Mouse (Mus musculus): ENCODE data around the gene Nbas. TPM values are rescaled to one million over a fixed set of nuclear protein-coding genes. Genes with fewer than 3 reads are reported as not detected.

Gene Nbas
- polyA plus RNA-seq, 1 experiment from 2014 or later: 8.0 TPM

DNA sequence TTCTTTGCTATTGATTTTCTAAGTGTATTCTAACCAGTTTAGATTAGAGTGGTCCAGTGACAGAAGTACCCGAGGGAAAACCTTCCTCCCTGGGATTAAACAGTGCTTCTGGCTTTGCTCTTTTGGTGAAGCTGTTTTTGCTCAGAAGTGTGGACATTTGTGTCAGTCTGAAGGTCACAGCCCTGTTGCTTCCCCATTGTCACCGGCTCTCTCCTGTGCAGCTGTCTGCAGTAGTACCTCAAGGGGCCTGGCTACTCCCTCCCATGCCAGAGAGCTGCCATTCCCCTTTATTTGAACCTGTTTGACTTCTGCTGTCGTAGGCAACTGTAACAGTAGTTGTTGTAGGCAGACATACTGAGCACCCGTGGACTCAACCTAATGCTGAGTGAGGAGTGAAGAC, 307.8 kb downstream of the Nbas start:
- no peak for ATAC-seq (replicated peaks; ENCODE audit: low FRiP score, low read depth)
- no peak for TF ChIP-seq CTCF (IDR thresholded peaks at IDR 0.05; ENCODE audit: low read depth)
- Histone ChIP-seq H3K9ac (ENCODE audit: low read depth, low read length) (no peak overlapping the region), H3K4me2 (ENCODE audit: low read length) (no peak overlapping the region), H3K4me1 (replicated peaks; ENCODE audit: insufficient read depth, low read length) (no peaks in the 10 kb centered on the region), H3K27ac (no peak overlapping the region), H3K27me3 (ENCODE audit: insufficient read depth, low read length) (no peaks in the 10 kb centered on the region), H3K4me3 (replicated peaks; ENCODE audit: low read depth, low read length) (no peak overlapping the region), H3K9me3 (replicated peaks; ENCODE audit: low read length) (no peaks in the 10 kb centered on the region), H3K36me3 (ENCODE audit: insufficient read depth, low read length) (no peaks in the 10 kb centered on the region)
- no peak for DNase-seq (ENCODE audit: low spot score)
- WGBS: 60% methylated on average over 4 of the region's 4 CpGs

DNA sequence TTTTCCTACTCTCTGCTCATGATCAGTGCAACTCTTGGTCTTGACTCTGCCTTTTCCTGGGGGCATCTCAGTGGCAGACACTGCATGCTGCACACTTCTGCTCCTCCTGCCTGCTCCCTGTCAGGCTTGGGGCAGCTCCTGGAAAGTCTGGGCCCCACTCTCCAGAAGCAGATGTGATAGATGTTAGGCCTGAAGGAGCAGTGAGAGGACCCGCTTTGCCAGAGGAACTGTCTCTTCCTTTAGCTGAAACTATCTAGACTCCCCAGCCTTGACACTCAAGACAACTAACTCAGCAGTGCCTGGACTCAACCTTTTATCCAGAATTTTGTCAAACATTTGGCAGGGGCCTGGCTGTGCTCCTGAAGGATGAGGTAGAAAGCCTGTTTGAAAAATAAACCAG, 311.9 kb downstream of the Nbas start:
- no peak overlapping the region for H3K4me3 ChIP-seq (replicated peaks; ENCODE audit: low read depth, low read length)
- 90% methylated on average over 1 of the region's 1 CpGs for WGBS
- no peaks in the 10 kb centered on the region for H3K9me3 ChIP-seq (replicated peaks; ENCODE audit: low read length)
- DNase-seq (ENCODE audit: low spot score) (no peak), ATAC-seq (replicated peaks; ENCODE audit: low FRiP score, low read depth) (no peak)
- TF ChIP-seq CTCF (IDR thresholded peaks at IDR 0.05; ENCODE audit: low read depth): no peak
- no peak overlapping the region for H3K27ac ChIP-seq
- 0 out of 2 replicates have a peak, but pooled peaks cover 4% of the 10 kb centered on the region for H3K36me3 ChIP-seq (ENCODE audit: insufficient read depth, low read length)
- H3K4me1 ChIP-seq (replicated peaks; ENCODE audit: insufficient read depth, low read length): no peaks in the 10 kb centered on the region
- no peak overlapping the region for H3K4me2 ChIP-seq (ENCODE audit: low read length)
- no peaks in the 10 kb centered on the region for H3K27me3 ChIP-seq (ENCODE audit: insufficient read depth, low read length)
- no peak overlapping the region for H3K9ac ChIP-seq (ENCODE audit: low read depth, low read length)

DNA sequence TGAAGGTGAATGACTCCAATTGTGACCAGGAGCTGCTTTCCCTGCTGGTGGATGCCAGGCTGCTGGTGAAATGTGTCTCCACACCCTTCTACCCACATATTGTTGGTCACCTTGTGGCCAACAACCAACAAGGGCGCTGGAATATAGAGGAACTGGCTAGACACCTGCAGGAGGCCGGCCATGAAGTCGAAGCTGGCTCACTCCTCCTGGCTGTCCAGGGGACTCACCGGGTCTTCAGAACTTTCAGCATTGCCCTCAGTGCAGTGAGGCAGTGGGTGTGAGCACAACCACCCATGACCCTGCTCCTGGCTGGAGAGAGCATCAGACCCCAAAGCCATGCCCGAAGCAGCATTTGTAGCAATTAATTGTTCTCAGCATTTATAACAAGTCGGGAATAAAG, 314.5 kb downstream of the Nbas start:
- TF ChIP-seq CTCF (IDR thresholded peaks at IDR 0.05; ENCODE audit: low read depth): no peak
- Histone ChIP-seq H3K4me3 (replicated peaks; ENCODE audit: low read depth, low read length) (no peak overlapping the region), H3K4me1 (replicated peaks; ENCODE audit: insufficient read depth, low read length) (no peaks in the 10 kb centered on the region), H3K9ac (ENCODE audit: low read depth, low read length) (no peak overlapping the region), H3K9me3 (replicated peaks; ENCODE audit: low read length) (no peaks in the 10 kb centered on the region), H3K36me3 (ENCODE audit: insufficient read depth, low read length) (0 out of 2 replicates have a peak, but pooled peaks cover 4% of the 10 kb centered on the region), H3K27ac (no peak overlapping the region), H3K27me3 (ENCODE audit: insufficient read depth, low read length) (no peaks in the 10 kb centered on the region), H3K4me2 (ENCODE audit: low read length) (no peak overlapping the region)
- DNase-seq (ENCODE audit: low spot score): no peak
- ATAC-seq (replicated peaks; ENCODE audit: low FRiP score, low read depth): no peak
- WGBS: 95% methylated on average over 6 of the region's 6 CpGs

DNA sequence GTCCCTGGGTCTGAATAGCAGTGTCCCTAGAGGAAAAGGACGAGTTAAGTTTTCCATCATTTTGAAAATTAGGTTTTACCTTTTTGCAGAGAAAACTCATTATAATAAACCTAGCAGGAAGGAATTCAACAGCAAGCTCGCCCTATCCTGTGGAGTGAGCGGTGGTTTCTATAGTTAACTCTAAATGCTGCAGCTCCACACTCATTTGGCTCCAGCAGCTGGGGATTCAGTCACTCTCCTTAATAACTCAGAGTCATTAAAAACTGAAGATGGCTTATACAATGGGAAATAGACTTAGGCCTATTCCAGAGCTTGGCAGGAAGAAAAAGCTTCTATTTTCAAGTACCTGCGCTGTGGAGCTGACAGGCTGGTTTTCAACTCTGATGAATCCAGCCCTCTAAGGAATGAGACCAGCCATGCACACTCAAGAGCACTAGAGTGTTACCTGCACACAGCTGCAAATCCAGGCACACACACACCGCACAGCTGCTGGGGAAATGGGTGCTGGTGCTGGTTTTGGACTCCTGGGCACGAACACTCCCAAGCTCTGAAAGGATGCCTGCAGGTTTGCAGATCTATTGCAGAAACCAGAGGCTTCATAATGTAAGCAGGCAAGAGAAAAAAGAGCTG, 316.7 kb downstream of the Nbas start:
- 0 out of 2 replicates have a peak, but pooled peaks cover 4% of the 10 kb centered on the region for H3K36me3 ChIP-seq (ENCODE audit: insufficient read depth, low read length)
- no peaks in the 10 kb centered on the region for H3K27me3 ChIP-seq (ENCODE audit: insufficient read depth, low read length)
- H3K9ac ChIP-seq (ENCODE audit: low read depth, low read length): no peak overlapping the region
- H3K4me1 ChIP-seq (replicated peaks; ENCODE audit: insufficient read depth, low read length): no peaks in the 10 kb centered on the region
- no peak overlapping the region for H3K4me2 ChIP-seq (ENCODE audit: low read length)
- no peak for DNase-seq (ENCODE audit: low spot score)
- no peak overlapping the region for H3K4me3 ChIP-seq (replicated peaks; ENCODE audit: low read depth, low read length)
- H3K27ac ChIP-seq: no peak overlapping the region
- H3K9me3 ChIP-seq (replicated peaks; ENCODE audit: low read length): no peaks in the 10 kb centered on the region
- no peak for ATAC-seq (replicated peaks; ENCODE audit: low FRiP score, low read depth)
- no peak for TF ChIP-seq CTCF (IDR thresholded peaks at IDR 0.05; ENCODE audit: low read depth)
- 86% methylated on average over 6 of the region's 6 CpGs for WGBS

DNA sequence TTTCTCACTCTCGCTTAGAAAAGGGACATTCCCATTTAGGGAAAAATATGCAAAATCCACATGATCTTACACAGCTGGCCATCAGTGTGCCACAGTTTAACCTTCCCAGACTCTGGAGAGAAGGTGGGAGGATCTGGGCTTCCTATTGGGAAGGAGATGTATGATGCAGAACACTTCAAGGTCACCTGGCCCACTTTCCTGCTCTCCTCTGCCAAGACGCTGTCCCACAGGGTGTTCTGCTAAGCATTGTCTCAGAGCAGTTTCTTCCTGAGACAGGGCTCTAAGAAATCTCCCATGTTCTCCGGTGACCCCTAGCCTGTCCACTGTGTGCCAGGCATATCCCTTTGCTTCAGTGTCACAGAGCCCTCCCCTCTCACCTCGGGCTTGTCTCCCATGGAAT, 318.7 kb downstream of the Nbas start:
- 61% methylated on average over 4 of the region's 4 CpGs for WGBS
- ATAC-seq (replicated peaks; ENCODE audit: low FRiP score, low read depth) (no peak), DNase-seq (ENCODE audit: low spot score) (no peak)
- Histone ChIP-seq H3K27ac (no peak overlapping the region), H3K4me2 (ENCODE audit: low read length) (no peak overlapping the region), H3K4me3 (replicated peaks; ENCODE audit: low read depth, low read length) (no peak overlapping the region), H3K4me1 (replicated peaks; ENCODE audit: insufficient read depth, low read length) (no peaks in the 10 kb centered on the region), H3K27me3 (ENCODE audit: insufficient read depth, low read length) (no peaks in the 10 kb centered on the region), H3K9ac (ENCODE audit: low read depth, low read length) (no peak overlapping the region), H3K36me3 (ENCODE audit: insufficient read depth, low read length) (0 out of 2 replicates have a peak, but pooled peaks cover 4% of the 10 kb centered on the region), H3K9me3 (replicated peaks; ENCODE audit: low read length) (no peaks in the 10 kb centered on the region)
- TF ChIP-seq CTCF (IDR thresholded peaks at IDR 0.05; ENCODE audit: low read depth): no peak

DNA sequence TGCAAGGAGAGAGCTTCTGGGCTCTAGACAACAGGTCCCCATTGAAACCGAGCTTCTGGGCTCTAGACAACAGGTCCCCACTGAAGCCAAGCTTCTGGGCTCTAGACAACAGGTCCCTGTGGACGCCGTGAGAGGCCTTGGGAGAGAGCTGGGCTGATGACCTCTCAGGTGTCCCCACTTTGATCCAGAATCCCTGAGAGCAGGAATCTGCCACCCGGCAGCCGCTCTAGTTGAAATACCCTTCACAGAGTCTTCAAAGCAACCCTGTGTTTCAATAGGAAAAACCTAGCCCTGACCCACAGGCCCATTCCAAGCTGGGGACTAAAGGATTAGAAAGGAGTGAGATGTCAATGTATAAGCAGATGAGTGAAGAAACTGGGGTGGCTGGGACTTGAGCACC, 320.1 kb downstream of the Nbas start:
- ATAC-seq (replicated peaks; ENCODE audit: low FRiP score, low read depth) (no peak), DNase-seq (ENCODE audit: low spot score) (no peak)
- H3K36me3 ChIP-seq (ENCODE audit: insufficient read depth, low read length): no peaks in the 10 kb centered on the region
- H3K27ac ChIP-seq: no peak overlapping the region
- no peaks in the 10 kb centered on the region for H3K9me3 ChIP-seq (replicated peaks; ENCODE audit: low read length)
- no peaks in the 10 kb centered on the region for H3K4me1 ChIP-seq (replicated peaks; ENCODE audit: insufficient read depth, low read length)
- H3K4me3 ChIP-seq (replicated peaks; ENCODE audit: low read depth, low read length): no peak overlapping the region
- H3K4me2 ChIP-seq (ENCODE audit: low read length): no peak overlapping the region
- no peaks in the 10 kb centered on the region for H3K27me3 ChIP-seq (ENCODE audit: insufficient read depth, low read length)
- 97% methylated on average over 5 of the region's 5 CpGs for WGBS
- H3K9ac ChIP-seq (ENCODE audit: low read depth, low read length): no peak overlapping the region
- TF ChIP-seq CTCF (IDR thresholded peaks at IDR 0.05; ENCODE audit: low read depth): no peak
